Mouse (Mus musculus): ENCODE measurements around the gene Adgb.

The Adgb gene

GRCm38 (mm10) chr10:10300915-10301439, 171.1 kb downstream of the Adgb start:
- in situ Hi-C loops (cut with MboI; ENCODE audit: low pct_unique_long_range_greater_than_20kb in 1 of 2, low sequenced_read_pairs in 2 of 2, unreplicated experiment in 1 of 2) = loop anchor here in 1 of 2 experiments (25.0 kb wide), 1 partner anchor 489 kb away; no protein-coding TSS in a partner anchor

GRCm38 (mm10) chr10:10299987-10300386, 172.1 kb downstream of the Adgb start:
- in situ Hi-C loops (cut with MboI; ENCODE audit: low pct_unique_long_range_greater_than_20kb in 1 of 2, low sequenced_read_pairs in 2 of 2, unreplicated experiment in 1 of 2) = loop anchor here (25.0 kb wide), 1 partner anchor 488 kb away; no protein-coding TSS in a partner anchor

- in situ Hi-C loops (cut with MboI; ENCODE audit: low pct_unique_long_range_greater_than_20kb in 1 of 2, low sequenced_read_pairs in 2 of 2, unreplicated experiment in 1 of 2) = loop anchor here in 1 of 2 experiments (25.0 kb wide), 1 partner anchor 475 kb away; no protein-coding TSS in a partner anchor
Observed at GRCm38 (mm10) chr10:10287221-10287867, 184.8 kb downstream of the Adgb start.

All from mouse embryonic stem cell (cell line).